ENCODE assay signal across 35 mouse cellular contexts in genomic region chr2:180080680-180081079, GRCm38 (mm10). TPM values are rescaled to one million over a fixed set of nuclear protein-coding genes. Genes with fewer than 3 reads are reported as not detected.
DNase-seq lines count a peak whose midpoint lies in the region; ATAC-seq lines count a peak whose summit lies in the region.
"Had no signal": no experiment of that assay in that cellular context is flagged by ENCODE, and none has a peak within 500 bp of the region (broad histone marks: within the 10 kb centered on the region; RNA-seq: fewer than 3 reads in every experiment).

No protein-coding gene starts in this region.

- H3K4me3 ChIP-seq in midbrain, embryonic 11.5 days (ENCODE audit: low read depth, low read length) = no peak overlapping the region
- H3K4me3 ChIP-seq in midbrain, embryonic 16.5 days (ENCODE audit: low read depth, low read length) = no peak overlapping the region
- H3K4me3 ChIP-seq: embryonic facial prominence, embryonic 15.5 days; forebrain, embryonic 12.5 days; heart, adult 2 months; heart, embryonic 13.5 days; liver, embryonic 12.5 days; midbrain, embryonic 15.5 days had no signal

- no peaks in the 10 kb centered on the region for H3K4me1 ChIP-seq in midbrain, embryonic 11.5 days (ENCODE audit: control insufficient read depth, insufficient read depth, low read length)
- no peaks in the 10 kb centered on the region for H3K4me1 ChIP-seq in midbrain, embryonic 16.5 days (ENCODE audit: control insufficient read depth, insufficient read depth, low read length)
- H3K4me1 ChIP-seq: embryonic facial prominence, embryonic 15.5 days; liver, embryonic 12.5 days; midbrain, embryonic 15.5 days had no signal

- no peak for ATAC-seq in midbrain, embryonic 11.5 days (ENCODE audit: low FRiP score)
- ATAC-seq in midbrain, embryonic 16.5 days = no peak
- ATAC-seq: forebrain, postnatal 0 days; intestine, postnatal 0 days; liver, embryonic 12.5 days; liver, postnatal 0 days; midbrain, embryonic 15.5 days had no signal

- no peak overlapping the region for H3K9ac ChIP-seq in midbrain, embryonic 11.5 days (ENCODE audit: low read length)
- H3K9ac ChIP-seq in midbrain, embryonic 16.5 days (ENCODE audit: low read depth, low read length) = no peak overlapping the region
- H3K9ac ChIP-seq: embryonic facial prominence, embryonic 15.5 days; forebrain, embryonic 12.5 days; forebrain, postnatal 0 days; heart, embryonic 13.5 days; hindbrain, embryonic 14.5 days; liver, embryonic 12.5 days; liver, postnatal 0 days; midbrain, embryonic 15.5 days had no signal

- H3K36me3 ChIP-seq in midbrain, embryonic 11.5 days (ENCODE audit: control insufficient read depth, insufficient read depth, low read length) = no peaks in the 10 kb centered on the region
- H3K36me3 ChIP-seq in midbrain, embryonic 16.5 days (ENCODE audit: control insufficient read depth, insufficient read depth, low read length) = peaks cover 15% of the 10 kb centered on the region

- no peaks in the 10 kb centered on the region for H3K9me3 ChIP-seq in midbrain, embryonic 11.5 days (ENCODE audit: control insufficient read depth, low read length)
- H3K9me3 ChIP-seq in midbrain, embryonic 16.5 days (replicated peaks; ENCODE audit: control insufficient read depth, low read length, poor library complexity, severe bottlenecking) = no peaks in the 10 kb centered on the region
- H3K9me3 ChIP-seq: embryonic facial prominence, embryonic 15.5 days; forebrain, embryonic 12.5 days; heart, embryonic 13.5 days; liver, embryonic 12.5 days; midbrain, embryonic 15.5 days had no signal

- WGBS in midbrain, embryonic 11.5 days = 95% methylated on average over 8 of the region's 8 CpGs
- WGBS in midbrain, embryonic 16.5 days = 95% methylated on average over 8 of the region's 8 CpGs

- H3K27me3 ChIP-seq in midbrain, embryonic 11.5 days (ENCODE audit: control insufficient read depth, insufficient read depth, low read length) = no peaks in the 10 kb centered on the region
- no peaks in the 10 kb centered on the region for H3K27me3 ChIP-seq in midbrain, embryonic 16.5 days (ENCODE audit: control insufficient read depth, insufficient read depth, low read depth, low read length)
- H3K27me3 ChIP-seq: CH12.LX; embryonic facial prominence, embryonic 15.5 days; forebrain, embryonic 12.5 days; heart, embryonic 13.5 days; liver, embryonic 12.5 days; midbrain, embryonic 15.5 days had no signal

- no peak overlapping the region for H3K27ac ChIP-seq in midbrain, embryonic 11.5 days (ENCODE audit: low read depth, low read length)
- no peak overlapping the region for H3K27ac ChIP-seq in midbrain, embryonic 16.5 days (ENCODE audit: low read length)
- H3K27ac ChIP-seq: embryonic facial prominence, embryonic 15.5 days; forebrain, embryonic 12.5 days; heart, adult 2 months; heart, embryonic 13.5 days; hindbrain, embryonic 14.5 days; liver, embryonic 12.5 days; midbrain, embryonic 15.5 days had no signal

- intact Hi-C loops in gastrocnemius, postnatal 14 days (cut with DNase I; ENCODE audit: low total_unique reads) = loop anchor here (2.0 kb wide), 1 partner anchor 76 kb away; no protein-coding TSS in a partner anchor

- H3K4me2 ChIP-seq in midbrain, embryonic 11.5 days = no peak overlapping the region
- H3K4me2 ChIP-seq in midbrain, embryonic 16.5 days (ENCODE audit: low read length) = no peak overlapping the region
- H3K4me2 ChIP-seq: embryonic facial prominence, embryonic 15.5 days; forebrain, embryonic 12.5 days; heart, embryonic 13.5 days; hindbrain, embryonic 14.5 days; liver, embryonic 12.5 days; midbrain, embryonic 15.5 days had no signal

- peak; percentile 17 for DNase-seq in midbrain, embryonic 11.5 days (ENCODE audit: low spot score, missing footprints)
- peak; percentile 25 for DNase-seq in Muller cell, postnatal 12 days (ENCODE audit: inconsistent ontology term)
- DNase-seq in lung, postnatal 10 days = peak; percentile 36
- DNase-seq in gastrocnemius, postnatal 14 days = no peak
- no peak for DNase-seq in retina, embryonic 14.5 days (ENCODE audit: low spot score)
- DNase-seq: adrenal gland, adult 2 months; adrenal gland, postnatal 36 days; cerebellum, adult 18-20 months; cerebellum, postnatal 10 days; forebrain, postnatal 0 days; gastrocnemius, postnatal 10 days; heart, adult 2 months; heart, postnatal 10 days; kidney, adult 9 months; kidney, postnatal 10 days; layer of hippocampus, postnatal 36 days; left cerebral cortex, postnatal 4 days; liver, postnatal 0 days; right cerebral cortex, adult 18-20 months; spleen, adult 18-20 months; thymus, adult 18-20 months; thymus, postnatal 36 days had no signal

RNA-seq across cellular contexts. Expression of gene Mtg2, which starts 10.3 kb away (rescaled TPM):
- 29.8 and 30.3 TPM in 2 replicates for polyA plus RNA-seq in midbrain, embryonic 11.5 days (2014; fragmentation: Nextera tagmentation; extraction: Ambion mirVana)
- 34.9 and 35.7 TPM in 2 replicates for polyA plus RNA-seq in midbrain, embryonic 16.5 days (2015; fragmentation: Nextera tagmentation; extraction: Ambion mirVana)
- total RNA-seq in gastrocnemius, postnatal 14 days (2021) = 10 to 100 TPM in 1 of 2 experiments, 1 to 10 TPM in 1; 9.5 to 10.9 TPM

RNA-seq across cellular contexts. Expression of gene Hrh3, which starts 23.6 kb away (rescaled TPM):
- polyA plus RNA-seq in midbrain, embryonic 11.5 days (2014; fragmentation: Nextera tagmentation; extraction: Ambion mirVana) = 3.0 and 3.2 TPM in 2 replicates
- 3.3 TPM in 2 replicates for polyA plus RNA-seq in midbrain, embryonic 16.5 days (2015; fragmentation: Nextera tagmentation; extraction: Ambion mirVana)
- total RNA-seq in gastrocnemius, postnatal 14 days (2021) = under 1 TPM; 0.23 to 0.33 TPM
- total RNA-seq: adrenal gland, adult 2 months; CH12.LX; common myeloid progenitor, adult 5-6 weeks; heart, postnatal 10 days; hematopoietic stem cell, adult 5-6 weeks; neutrophil, adult 5-6 weeks had no signal
- polyA plus RNA-seq: heart, embryonic 13.5 days; intestine, postnatal 0 days; liver, embryonic 12.5 days; liver, postnatal 0 days; stomach, embryonic 16.5 days had no signal

RNA-seq across cellular contexts. Expression of gene Ss18l1, which starts 38.4 kb away (rescaled TPM):
- 14.6 and 17.8 TPM in 2 replicates for polyA plus RNA-seq in midbrain, embryonic 11.5 days (2014; fragmentation: Nextera tagmentation; extraction: Ambion mirVana)
- polyA plus RNA-seq in midbrain, embryonic 16.5 days (2015; fragmentation: Nextera tagmentation; extraction: Ambion mirVana) = 70.4 and 74.3 TPM in 2 replicates
- total RNA-seq in gastrocnemius, postnatal 14 days (2021) = 1 to 10 TPM; 1.8 to 2.2 TPM

RNA-seq across cellular contexts. Expression of gene Osbpl2, which starts 38.4 kb away (rescaled TPM):
- 43.3 and 46.3 TPM in 2 replicates for polyA plus RNA-seq in midbrain, embryonic 11.5 days (2014; fragmentation: Nextera tagmentation; extraction: Ambion mirVana)
- polyA plus RNA-seq in midbrain, embryonic 16.5 days (2015; fragmentation: Nextera tagmentation; extraction: Ambion mirVana) = 75.5 and 76.1 TPM in 2 replicates
- 10 to 100 TPM; 15.8 to 17.2 TPM for total RNA-seq in gastrocnemius, postnatal 14 days (2021)

RNA-seq across cellular contexts. Expression of gene Psma7, which starts 38.4 kb away (rescaled TPM):
- 697 and 701 TPM in 2 replicates for polyA plus RNA-seq in midbrain, embryonic 11.5 days (2014; fragmentation: Nextera tagmentation; extraction: Ambion mirVana)
- polyA plus RNA-seq in midbrain, embryonic 16.5 days (2015; fragmentation: Nextera tagmentation; extraction: Ambion mirVana) = 504 and 541 TPM in 2 replicates
- 100 to 1,000 TPM; 130 to 143 TPM for total RNA-seq in gastrocnemius, postnatal 14 days (2021)

Comparison
In these comparisons a context has a peak if more than half of its experiments do, and no peak if none do; other contexts are left out.
1. DNase-seq: peak in midbrain, embryonic 11.5 days (single experiment), Muller cell, postnatal 12 days (single experiment) and lung, postnatal 10 days (single experiment); none in gastrocnemius, postnatal 14 days (single experiment) and retina, embryonic 14.5 days (single experiment).